Mouse (Mus musculus) lung, postnatal 14 days (tissue): ENCODE measurements around the gene Mypop.

Experiments
- DNase-seq: peaks from one replicate; pipeline ENCODE4 v3.0.0; 2021

Mypop gene

DNA sequence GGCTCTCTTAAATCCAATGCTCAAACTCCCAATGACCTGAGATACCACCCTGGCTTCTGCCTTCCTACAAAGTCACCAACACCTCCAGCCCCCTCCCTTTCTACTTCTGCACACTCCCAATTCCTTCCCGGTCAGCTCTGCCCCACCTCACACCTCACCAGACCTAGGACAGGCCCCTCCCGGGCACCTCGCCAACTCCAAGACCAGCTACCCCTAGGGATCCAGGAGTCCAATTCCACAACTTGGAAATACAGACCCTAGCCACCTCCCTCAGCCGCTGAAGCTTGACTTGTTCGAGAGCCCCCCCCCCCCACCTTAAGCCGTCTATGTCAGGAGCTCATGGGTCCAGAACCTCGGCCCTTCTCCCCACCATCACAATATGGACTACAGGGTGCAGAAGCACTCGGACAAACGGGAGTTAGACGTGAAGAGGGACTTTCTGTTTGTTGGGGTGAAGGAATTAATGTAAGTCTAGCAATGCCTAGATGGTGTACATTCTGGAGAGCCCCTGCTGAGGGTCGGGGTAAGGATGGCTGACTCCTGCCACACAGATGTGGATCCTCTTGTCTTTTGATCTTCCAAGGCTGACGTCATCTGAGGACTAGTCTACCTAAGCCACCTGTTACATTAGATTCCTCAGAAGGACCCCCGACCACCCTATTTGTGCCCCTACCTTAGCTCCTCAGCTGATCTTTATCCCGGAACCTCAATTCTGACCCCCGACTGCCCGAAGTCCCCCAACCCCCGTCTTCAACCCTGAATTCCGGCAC lies 31.3 kb downstream of the Mypop start:
- no peak for DNase-seq

DNA sequence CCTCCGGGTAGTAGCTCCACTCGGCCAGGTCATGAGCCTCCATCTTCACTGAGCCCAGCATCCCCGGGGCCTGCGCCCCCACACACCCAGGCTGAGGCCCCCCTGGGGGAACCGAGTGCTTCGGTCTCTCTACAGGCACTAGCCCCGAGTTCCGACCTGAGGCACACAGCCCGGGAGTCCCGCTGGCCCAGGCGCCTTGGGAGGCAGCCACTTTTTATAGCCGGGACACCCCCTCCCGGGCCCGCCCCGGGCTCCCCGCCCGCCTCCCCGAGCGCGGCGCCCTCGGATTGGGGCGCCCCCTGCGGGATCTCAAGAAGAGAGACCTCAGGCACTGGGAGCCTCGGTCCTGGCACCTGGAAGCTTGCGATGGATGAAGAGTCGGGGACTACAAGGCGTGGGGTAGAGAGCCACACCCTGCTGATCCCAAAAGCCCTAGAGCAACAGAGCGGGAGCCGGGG lies 32.3 kb downstream of the Mypop start, which contains the start of gene Foxa3:
Gene Foxa3, minus strand, starts transcription at position 182 of the 458 bp plus-strand sequence.
- DNase-seq, result peak; percentile 43

DNA sequence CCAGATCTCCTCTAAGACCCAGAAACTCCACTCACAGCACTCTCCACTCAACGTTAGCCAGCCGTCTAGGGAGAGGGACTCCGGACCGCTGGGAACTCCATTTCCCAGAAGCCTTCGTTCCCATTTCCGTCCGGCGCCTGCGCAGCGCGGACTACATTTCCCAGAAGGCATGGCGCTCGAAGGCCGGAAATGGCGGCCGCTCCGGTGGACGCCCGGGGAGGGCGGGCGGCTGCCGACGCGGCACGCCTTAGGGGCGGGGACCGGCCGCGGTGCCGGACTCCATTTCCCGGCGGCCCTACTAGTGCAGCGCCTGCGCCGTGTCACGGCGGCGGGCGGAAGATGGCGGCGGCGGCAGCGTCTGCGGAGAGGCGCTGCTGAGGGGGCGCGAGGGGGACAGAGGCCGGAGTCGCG lies 33.1 kb downstream of the Mypop start, which contains the start of gene Sympk:
Gene Sympk, plus strand, starts transcription at position 282 of the 411 bp plus-strand sequence.
- peak; percentile 95 for DNase-seq

DNA sequence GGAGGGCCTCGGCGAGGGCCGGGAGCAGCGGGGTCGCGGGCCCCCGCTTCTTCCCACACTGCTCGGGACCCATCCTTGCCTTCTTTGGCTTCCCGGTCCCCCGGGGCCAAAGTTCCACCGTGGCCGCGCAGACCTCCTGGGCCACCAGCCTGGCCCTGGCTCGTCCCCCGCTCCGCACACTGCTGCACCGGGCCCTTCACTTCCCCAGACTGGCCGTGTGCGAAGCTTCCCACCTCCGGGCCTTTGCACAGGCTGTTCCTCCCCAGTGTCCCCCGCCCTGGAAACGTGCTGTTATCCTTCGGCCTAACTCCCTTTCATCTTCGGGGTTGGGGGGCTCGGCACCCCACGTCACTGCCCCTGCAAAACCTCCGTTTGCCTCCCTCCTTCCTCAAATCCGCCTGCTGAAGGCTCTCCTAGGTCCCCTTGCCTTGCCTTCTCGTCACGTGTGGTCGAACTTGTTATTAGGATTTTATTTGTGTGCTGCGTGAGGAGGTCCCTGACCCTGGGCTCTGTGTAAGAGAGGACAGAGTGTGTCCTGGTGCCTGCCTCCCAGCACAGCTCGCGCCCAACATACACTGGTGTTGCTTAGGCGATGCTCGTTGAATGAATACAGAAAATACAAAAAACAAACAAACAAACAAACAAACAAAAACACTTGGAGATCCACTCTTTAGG lies 33.7 kb downstream of the Mypop start:
- peak; percentile 26 for DNase-seq

DNA sequence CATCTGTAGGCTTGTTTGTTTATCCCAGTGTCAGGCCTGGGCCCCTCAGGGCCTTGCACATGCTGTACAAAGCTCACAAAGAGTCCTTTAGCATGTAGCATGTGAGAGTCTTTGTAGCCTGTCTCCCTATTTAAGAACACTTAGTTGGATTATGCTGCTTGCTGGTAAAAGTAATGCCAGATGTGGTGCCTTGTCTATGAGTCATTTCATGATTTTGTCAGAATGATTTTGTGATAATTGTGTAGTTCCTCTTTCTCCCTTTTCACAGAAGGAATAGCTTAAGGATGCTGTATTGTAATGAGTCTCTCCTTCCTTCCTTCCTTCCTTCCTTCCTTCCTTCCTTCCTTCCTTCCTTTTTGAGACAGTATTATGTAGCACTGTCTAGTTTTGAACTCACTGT lies 37.0 kb downstream of the Mypop start:
- DNase-seq, result no peak

DNA sequence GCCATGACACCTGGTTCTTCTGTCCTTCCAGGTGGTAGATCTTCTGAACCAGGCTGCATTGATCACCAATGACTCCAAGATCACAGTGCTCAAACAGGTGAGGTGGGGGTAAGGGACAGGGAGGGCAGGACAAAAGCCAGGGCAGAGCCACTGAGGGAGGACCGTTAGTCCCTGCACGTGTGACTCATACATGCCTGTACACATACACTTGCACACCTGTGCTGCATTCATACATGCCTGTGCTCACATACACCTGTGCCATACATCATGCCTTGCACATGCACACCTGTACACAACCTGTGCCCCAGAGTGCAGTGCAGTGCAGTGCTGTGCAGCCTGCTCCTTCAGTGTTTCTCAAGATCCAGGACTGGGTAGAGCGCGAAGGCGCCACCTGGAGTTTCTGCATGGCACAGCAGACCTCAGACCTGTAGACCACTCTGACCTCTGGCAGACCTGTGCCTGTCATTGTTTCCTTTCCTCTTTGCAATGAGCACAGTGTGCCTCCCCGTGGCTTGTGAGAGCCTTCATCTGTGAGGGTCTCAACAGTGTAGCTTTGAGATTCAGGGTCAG lies 38.1 kb downstream of the Mypop start:
- DNase-seq, result peak; percentile 56

DNA sequence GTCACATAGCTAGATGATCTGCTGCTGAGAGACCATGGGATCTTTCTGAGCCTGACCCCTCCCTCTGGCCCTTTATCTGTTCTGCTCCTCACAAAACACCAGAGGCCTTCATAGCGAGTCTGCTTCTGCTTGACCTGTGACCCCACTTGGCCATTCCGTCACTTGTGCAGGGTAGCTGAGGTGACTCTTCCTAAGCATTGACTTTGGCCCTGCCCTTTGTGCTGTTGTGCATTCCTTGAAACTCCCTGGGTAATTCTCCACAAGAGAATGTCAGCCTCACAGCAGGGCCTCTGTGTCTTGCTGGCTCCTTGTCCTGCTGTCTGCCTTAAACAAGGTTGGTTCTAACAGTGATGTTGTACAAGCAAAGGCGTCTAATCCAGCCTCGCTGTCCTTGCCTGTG lies 40.6 kb downstream of the Mypop start:
- no peak for DNase-seq

DNA sequence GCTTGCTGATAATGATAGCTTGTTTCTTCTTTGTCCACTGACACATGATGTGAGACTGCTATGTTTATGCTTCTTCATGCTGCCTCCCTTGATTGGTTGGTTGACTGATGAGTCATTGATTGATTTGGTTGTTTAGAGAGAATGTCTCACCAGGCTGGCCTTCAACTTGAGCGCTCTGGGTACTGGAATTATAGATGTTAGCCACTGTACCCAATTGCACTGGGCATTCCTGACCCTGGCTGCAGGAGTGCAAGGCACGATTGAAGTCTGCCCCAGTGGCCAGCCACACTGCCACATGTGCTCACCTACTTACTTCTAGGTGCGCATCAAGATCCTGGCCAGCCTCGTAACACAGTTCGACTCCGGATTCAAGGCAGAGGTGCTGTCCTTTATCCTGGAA lies 53.6 kb downstream of the Mypop start:
- no peak for DNase-seq

DNA sequence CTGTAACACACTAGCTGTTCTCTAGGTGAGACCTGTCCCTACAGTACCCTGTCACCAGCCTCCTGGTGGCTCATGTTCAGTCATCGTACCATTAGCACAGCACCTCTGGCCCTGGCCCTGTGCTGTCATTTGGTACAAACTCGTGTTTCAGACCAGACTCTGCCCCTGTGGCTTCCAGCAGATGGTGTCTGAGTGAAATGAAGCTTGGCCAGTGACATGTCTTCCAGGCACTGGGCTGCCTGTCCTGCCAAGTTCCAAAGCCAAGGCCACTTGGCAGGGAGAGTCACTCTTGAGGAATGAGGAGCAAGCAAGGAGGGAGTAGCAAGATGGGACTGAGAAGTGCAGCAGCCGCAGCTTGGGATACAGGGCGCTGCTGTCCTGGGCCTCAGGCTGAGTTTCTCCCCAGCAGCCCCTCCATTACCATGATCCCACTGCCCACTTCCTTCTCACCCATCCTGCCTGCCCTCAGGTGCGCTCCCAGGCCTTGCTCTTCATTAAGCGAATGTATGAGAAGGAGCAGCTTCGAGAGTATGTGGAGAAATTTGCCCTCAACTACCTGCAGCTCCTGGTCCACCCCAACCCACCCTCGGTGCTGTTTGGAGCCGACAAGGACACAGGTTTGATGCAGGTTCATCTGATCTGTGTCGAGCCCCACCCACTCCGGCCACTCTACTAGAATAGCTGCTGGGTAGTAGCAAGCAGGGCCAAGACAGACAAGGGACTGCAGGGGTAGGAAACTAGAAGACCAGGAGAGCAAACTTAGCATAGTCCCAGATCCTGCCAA lies 55.4 kb downstream of the Mypop start:
- DNase-seq, result peak; percentile 16

DNA sequence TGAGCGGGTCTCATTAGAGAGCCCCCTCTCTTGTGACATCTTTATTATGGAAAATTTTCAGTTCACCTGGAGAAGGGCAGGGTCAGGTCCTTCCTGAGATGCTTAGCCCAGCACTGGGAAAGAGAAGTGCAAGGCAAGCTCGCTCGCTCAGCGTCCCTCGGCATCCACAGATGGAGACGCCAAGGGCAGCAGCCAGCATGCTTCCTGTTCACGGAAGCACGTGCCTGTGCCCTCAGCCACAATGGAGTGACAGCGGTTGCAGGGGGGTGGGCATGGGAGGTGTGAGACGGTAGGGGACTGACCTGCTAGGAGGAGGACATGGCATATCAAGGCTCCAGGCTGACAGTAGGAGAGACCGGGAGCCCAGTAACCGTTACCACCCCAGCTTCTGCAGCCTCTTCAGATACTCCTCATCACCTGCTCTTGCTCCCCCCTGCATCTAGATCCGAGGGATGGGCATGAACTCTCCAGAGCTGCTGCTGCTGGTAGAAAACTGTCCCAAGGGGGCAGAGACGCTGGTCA lies 57.0 kb downstream of the Mypop start:
- no peak for DNase-seq

DNA sequence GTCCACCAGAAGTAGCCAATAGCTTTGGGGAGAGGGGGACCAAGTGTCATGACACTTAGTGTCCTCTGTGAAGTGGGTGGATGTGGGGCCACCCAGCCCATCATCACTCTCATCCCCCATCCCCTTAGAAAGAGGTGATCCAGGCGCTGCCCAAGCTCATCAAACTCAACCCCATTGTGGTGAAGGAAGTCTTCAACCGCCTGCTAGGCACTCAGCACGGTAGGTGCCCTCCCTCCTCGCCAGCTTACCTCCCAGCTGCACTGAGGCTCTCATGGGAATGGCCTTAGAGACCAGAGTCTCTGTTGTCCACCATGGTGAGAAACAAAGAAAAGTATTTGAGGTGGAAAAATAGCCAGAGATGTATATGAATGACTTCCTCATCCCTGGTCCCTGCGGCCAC lies 58.2 kb downstream of the Mypop start:
- DNase-seq, result no peak

DNA sequence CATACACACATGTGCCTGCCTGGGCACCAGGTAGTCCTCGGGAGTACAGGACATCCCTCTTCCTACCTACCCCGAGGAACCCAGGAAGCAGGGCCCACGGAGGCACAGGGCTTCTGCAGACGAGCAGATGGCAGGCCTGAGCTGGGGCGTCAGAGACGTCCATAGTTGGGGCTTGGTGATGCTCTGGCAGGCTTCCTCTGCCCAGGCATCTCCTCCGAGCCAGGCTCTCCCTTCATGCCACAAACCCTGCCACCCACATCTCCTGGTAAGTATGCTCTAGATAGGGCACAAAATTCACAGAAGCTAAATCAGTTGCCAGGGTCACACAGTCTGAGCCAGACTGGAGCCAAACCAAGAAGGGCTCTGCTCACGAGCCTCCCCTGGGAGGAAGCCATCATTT lies 59.1 kb downstream of the Mypop start:
- DNase-seq, result no peak

DNA sequence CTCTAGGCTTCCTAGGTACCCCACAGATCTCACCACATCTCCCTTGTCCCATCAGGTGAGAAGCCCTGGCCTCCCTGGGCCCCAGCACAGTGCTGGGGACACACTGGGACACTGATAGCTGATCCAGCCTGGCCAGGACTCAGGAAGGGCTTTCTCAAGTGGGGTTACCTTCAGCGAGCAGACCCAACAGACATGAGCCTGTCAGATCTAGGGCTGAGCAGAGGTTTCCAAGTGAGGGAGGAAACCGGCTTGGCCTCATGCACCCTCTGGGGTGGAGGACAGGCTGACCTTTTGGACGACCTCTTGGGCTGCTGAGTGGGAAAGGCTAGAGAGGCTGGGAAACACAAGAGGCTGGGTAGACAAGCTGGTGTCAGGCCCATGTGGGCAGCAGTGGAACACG lies 60.1 kb downstream of the Mypop start:
- DNase-seq, result no peak
